Mouse (Mus musculus): ENCODE measurements around the gene Ptprt. TPM values are rescaled to one million over a fixed set of nuclear protein-coding genes. Genes with fewer than 3 reads are reported as not detected.

Gene Ptprt
- polyA plus RNA-seq, 1 experiment from 2014 or later = 14.0 TPM

- Histone ChIP-seq H3K9ac (replicated peaks) (no peak overlapping the region), H3K4me3 (replicated peaks) (no peak overlapping the region), H3K4me1 (peaks cover 11% of the 10 kb centered on the region; the same call in 1 of the 2 replicates), H3K36me3 (no peaks in the 10 kb centered on the region), H3K4me2 (no peak overlapping the region), H3K9me3 (replicated peaks) (no peaks in the 10 kb centered on the region), H3K27me3 (replicated peaks) (no peaks in the 10 kb centered on the region), H3K27ac (replicated peaks) (no peak overlapping the region)
- 76% methylated on average over 8 of the region's 8 CpGs for WGBS
- no peak for ATAC-seq (ENCODE audit: low FRiP score)
These were observed 251.7 kb downstream of the Ptprt start for GRCm38 (mm10) chr2:162409245-162409644.

- no peaks in the 10 kb centered on the region for H3K9me3 ChIP-seq (replicated peaks)
- no peak overlapping the region for H3K27ac ChIP-seq (replicated peaks)
- H3K4me3 ChIP-seq (replicated peaks) = no peak overlapping the region
- no peak overlapping the region for H3K4me2 ChIP-seq
- no peak overlapping the region for H3K9ac ChIP-seq (replicated peaks)
- no peaks in the 10 kb centered on the region for H3K27me3 ChIP-seq (replicated peaks)
- ATAC-seq (ENCODE audit: low FRiP score) = no peak
- no peaks in the 10 kb centered on the region for H3K36me3 ChIP-seq
- peaks cover 2% of the 10 kb centered on the region; the same call in 1 of the 2 replicates for H3K4me1 ChIP-seq
- 46% methylated on average over 6 of the region's 6 CpGs for WGBS
These were observed 259.4 kb downstream of the Ptprt start for GRCm38 (mm10) chr2:162401316-162402100.

GRCm38 (mm10) chr2:162394601-162395000 is 266.3 kb downstream of the Ptprt start:
- no peak overlapping the region for H3K4me3 ChIP-seq (replicated peaks)
- 85% methylated on average over 6 of the region's 6 CpGs for WGBS

GRCm38 (mm10) chr2:162391834-162392233 is 269.1 kb downstream of the Ptprt start:
- 30% methylated on average over 4 of the region's 4 CpGs for WGBS
- Histone ChIP-seq H3K27ac (replicated peaks) (peak overlapping the region; percentile 18; the same call in 1 of the 2 replicates), H3K36me3 (no peaks in the 10 kb centered on the region), H3K4me1 (peaks cover 13% of the 10 kb centered on the region), H3K9ac (replicated peaks) (no peak overlapping the region), H3K4me3 (replicated peaks) (no peak overlapping the region), H3K9me3 (replicated peaks) (no peaks in the 10 kb centered on the region), H3K27me3 (replicated peaks) (no peaks in the 10 kb centered on the region), H3K4me2 (no peak overlapping the region)
- ATAC-seq (ENCODE audit: low FRiP score) = peak; percentile 59

More at GRCm38 (mm10) chr2:162394601-162395000, 266.3 kb downstream of the Ptprt start:
- Histone ChIP-seq H3K27me3 (replicated peaks) (no peaks in the 10 kb centered on the region), H3K9me3 (replicated peaks) (no peaks in the 10 kb centered on the region), H3K4me2 (no peak overlapping the region), H3K27ac (replicated peaks) (no peak overlapping the region), H3K9ac (replicated peaks) (no peak overlapping the region), H3K4me1 (peaks cover 13% of the 10 kb centered on the region), H3K36me3 (no peaks in the 10 kb centered on the region)
- ATAC-seq (ENCODE audit: low FRiP score) = no peak

DNA sequence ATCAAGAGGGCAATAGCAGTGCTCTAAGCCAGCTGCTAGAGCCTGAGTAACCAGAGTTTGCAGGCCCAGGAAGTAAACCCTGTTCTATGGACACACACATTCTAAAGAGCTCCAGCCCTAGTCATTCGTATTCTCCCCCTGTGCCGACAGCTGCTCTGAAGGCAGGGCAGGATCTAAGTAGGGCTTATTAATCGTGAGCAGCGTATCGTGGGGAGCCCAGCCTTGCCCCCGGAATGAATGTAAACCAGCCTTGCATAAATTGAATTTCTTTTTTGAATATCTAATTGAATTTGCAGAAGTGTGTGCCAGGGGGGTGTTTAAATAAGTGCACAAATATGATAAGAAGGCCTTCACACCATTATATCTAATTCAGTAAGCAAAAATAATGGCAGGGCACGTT is 283.6 kb downstream of the Ptprt start:
- Histone ChIP-seq H3K4me2 (no peak overlapping the region), H3K4me1 (no peaks in the 10 kb centered on the region), H3K27me3 (replicated peaks) (no peaks in the 10 kb centered on the region), H3K27ac (replicated peaks) (no peak overlapping the region), H3K4me3 (replicated peaks) (no peak overlapping the region), H3K36me3 (no peaks in the 10 kb centered on the region), H3K9ac (replicated peaks) (no peak overlapping the region), H3K9me3 (replicated peaks) (no peaks in the 10 kb centered on the region)
- ATAC-seq (ENCODE audit: low FRiP score) = no peak
- 35% methylated on average over 7 of the region's 7 CpGs for WGBS

DNA sequence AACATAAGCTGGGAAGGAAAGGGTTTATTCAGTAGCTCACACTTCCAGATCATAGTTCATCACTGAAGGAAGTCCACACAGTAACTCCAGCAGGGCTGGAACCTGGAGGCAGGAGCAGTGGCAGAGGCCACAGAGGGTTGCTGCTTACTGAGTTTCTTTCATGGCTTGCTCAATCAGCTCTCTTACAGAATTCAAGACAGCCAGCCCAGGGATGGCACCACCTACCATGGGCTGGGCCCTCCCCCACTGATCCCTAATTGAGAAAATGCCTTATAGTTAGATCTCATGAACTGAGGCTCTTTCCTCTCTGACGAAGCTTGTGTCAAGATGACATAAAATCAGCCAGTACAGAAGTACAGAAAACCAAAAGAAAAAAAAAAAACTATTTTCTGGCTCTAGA is 311.9 kb downstream of the Ptprt start:
- Histone ChIP-seq H3K27me3 (replicated peaks) (no peaks in the 10 kb centered on the region), H3K4me3 (replicated peaks) (no peak overlapping the region), H3K27ac (replicated peaks) (peak overlapping the region; percentile 33; the same call in 1 of the 2 replicates), H3K4me2 (no peak overlapping the region), H3K36me3 (no peaks in the 10 kb centered on the region), H3K9me3 (replicated peaks) (no peaks in the 10 kb centered on the region), H3K4me1 (no peaks in the 10 kb centered on the region; the same call in 1 of the 2 replicates), H3K9ac (replicated peaks) (no peak overlapping the region)
- 47% methylated on average over 1 of the region's 1 CpGs for WGBS
- ATAC-seq (ENCODE audit: low FRiP score) = no peak

DNA sequence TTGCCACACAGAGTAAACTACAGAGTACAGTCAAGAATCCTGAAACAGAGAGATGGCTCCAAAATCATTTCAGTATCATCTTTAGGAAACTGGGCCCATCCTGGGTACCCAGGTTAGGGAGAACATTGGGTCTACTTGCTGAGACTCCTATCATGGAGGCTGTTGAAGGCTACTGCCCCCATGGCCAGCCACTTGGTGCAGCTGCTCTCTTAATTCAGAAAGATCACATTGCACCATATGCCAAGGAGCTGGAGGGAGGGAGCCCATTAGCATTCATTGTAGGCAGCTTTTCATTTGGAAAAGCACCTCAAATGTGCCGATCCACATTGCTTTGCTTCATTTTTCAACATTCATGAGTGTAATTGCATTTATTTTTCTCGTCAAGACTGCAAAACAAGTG is 319.1 kb downstream of the Ptprt start:
- Histone ChIP-seq H3K27me3 (replicated peaks) (no peaks in the 10 kb centered on the region), H3K4me2 (no peak overlapping the region), H3K4me3 (replicated peaks) (no peak overlapping the region), H3K9ac (replicated peaks) (no peak overlapping the region), H3K27ac (replicated peaks) (no peak overlapping the region), H3K9me3 (replicated peaks) (no peaks in the 10 kb centered on the region), H3K4me1 (no peaks in the 10 kb centered on the region), H3K36me3 (no peaks in the 10 kb centered on the region)
- no peak for ATAC-seq (ENCODE audit: low FRiP score)
- 69% methylated on average over 2 of the region's 2 CpGs for WGBS

- no peaks in the 10 kb centered on the region for H3K36me3 ChIP-seq
- no peak overlapping the region for H3K27ac ChIP-seq (replicated peaks)
- H3K27me3 ChIP-seq (replicated peaks) = no peaks in the 10 kb centered on the region
- no peak for ATAC-seq (ENCODE audit: low FRiP score)
- H3K4me3 ChIP-seq (replicated peaks) = no peak overlapping the region
- 85% methylated on average over 1 of the region's 1 CpGs for WGBS
- H3K4me1 ChIP-seq = no peaks in the 10 kb centered on the region
- no peak overlapping the region for H3K4me2 ChIP-seq
- no peak overlapping the region for H3K9ac ChIP-seq (replicated peaks)
- H3K9me3 ChIP-seq (replicated peaks) = no peaks in the 10 kb centered on the region
These were observed 320.7 kb downstream of the Ptprt start for GRCm38 (mm10) chr2:162340231-162340630.

DNA sequence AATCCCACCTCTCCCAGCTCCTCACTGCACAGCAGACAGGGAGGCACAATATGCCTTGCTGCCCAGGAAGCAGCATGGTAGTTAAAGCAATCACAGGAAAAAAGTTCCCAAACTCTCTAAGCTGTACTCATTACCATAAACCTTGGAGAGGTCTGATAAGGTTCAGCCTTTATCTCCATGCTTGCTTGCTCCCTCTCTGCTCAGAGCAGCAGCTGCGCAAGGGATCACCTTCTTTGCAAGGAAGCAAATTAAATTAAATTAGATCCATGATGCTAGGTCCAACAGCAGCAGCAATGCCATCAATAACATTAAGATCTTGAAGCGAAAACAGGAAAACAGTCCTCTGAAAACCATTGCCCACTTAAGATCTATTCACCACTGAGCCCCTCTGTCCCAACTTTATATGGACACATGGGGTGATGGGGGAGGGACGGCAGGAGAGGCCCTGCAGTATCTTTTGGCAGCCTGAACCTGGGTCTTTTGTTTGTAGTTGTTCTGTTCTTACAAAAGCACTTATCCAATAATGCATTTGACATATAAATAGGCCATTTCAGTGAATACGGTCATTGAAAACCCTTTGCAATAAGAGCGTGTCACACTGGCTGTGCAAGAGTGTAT is 328.8 kb downstream of the Ptprt start:
- no peaks in the 10 kb centered on the region for H3K9me3 ChIP-seq (replicated peaks)
- ATAC-seq (ENCODE audit: low FRiP score) = no peak
- no peaks in the 10 kb centered on the region for H3K27me3 ChIP-seq (replicated peaks)
- H3K4me1 ChIP-seq = peaks cover 7% of the 10 kb centered on the region; the same call in 1 of the 2 replicates
- H3K4me2 ChIP-seq = no peak overlapping the region
- 29% methylated on average over 5 of the region's 5 CpGs for WGBS
- H3K4me3 ChIP-seq (replicated peaks) = no peak overlapping the region
- no peak overlapping the region for H3K9ac ChIP-seq (replicated peaks)
- no peaks in the 10 kb centered on the region for H3K36me3 ChIP-seq
- no peak overlapping the region for H3K27ac ChIP-seq (replicated peaks)

DNA sequence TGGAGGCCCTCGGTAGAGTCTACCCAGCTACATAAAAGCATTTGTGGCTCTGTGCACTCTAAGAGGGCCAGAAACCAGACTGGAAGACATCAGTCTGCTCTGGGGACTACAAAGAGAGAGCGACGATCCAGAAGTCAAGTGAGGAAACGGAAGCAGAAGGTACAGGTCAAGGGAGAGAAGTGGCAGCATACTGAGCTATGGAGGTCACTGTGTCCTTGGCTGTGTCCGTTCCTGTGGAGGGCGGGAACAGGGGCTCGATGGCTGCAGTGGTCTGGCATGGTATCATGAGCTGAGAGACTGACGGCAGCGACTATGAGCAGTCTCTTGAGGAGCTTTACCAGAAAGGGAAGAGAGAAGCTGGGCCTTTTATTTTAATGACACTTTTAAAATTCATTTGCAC is 331.5 kb downstream of the Ptprt start:
- H3K4me3 ChIP-seq (replicated peaks) = no peak overlapping the region
- H3K27ac ChIP-seq (replicated peaks) = no peak overlapping the region
- no peak for ATAC-seq (ENCODE audit: low FRiP score)
- no peaks in the 10 kb centered on the region for H3K27me3 ChIP-seq (replicated peaks)
- 92% methylated on average over 9 of the region's 9 CpGs for WGBS
- no peak overlapping the region for H3K4me2 ChIP-seq
- no peak overlapping the region for H3K9ac ChIP-seq (replicated peaks)
- H3K36me3 ChIP-seq = no peaks in the 10 kb centered on the region
- peaks cover 7% of the 10 kb centered on the region; the same call in 1 of the 2 replicates for H3K4me1 ChIP-seq
- H3K9me3 ChIP-seq (replicated peaks) = no peaks in the 10 kb centered on the region

DNA sequence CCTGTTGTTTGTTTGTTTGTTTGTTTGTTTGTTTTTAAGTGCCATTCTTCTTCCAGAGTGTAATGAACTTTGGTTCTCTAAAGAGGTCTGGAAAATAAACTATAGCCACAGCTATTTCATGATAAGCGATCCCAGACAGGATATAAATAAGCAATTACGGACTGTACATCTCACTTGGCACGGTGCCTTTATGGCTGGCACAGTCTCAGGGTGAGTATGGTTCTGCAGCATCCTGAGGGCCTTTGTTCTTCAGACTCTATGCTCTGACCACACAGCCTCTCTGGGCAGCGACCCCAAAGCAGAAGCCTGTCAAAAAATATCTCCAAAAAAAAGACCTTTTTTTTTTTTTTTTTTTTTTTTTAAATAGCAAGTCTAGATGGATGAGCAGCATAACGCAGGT is 338.5 kb downstream of the Ptprt start:
- WGBS = 52% methylated on average over 5 of the region's 5 CpGs
- no peaks in the 10 kb centered on the region for H3K36me3 ChIP-seq
- H3K4me3 ChIP-seq (replicated peaks) = no peak overlapping the region
- H3K27ac ChIP-seq (replicated peaks) = no peak overlapping the region
- H3K4me2 ChIP-seq = no peak overlapping the region
- 0 out of 2 replicates have a peak, but pooled peaks cover 5% of the 10 kb centered on the region for H3K4me1 ChIP-seq
- H3K27me3 ChIP-seq (replicated peaks) = no peaks in the 10 kb centered on the region
- no peaks in the 10 kb centered on the region for H3K9me3 ChIP-seq (replicated peaks)
- H3K9ac ChIP-seq (replicated peaks) = no peak overlapping the region
- ATAC-seq (ENCODE audit: low FRiP score) = no peak

DNA sequence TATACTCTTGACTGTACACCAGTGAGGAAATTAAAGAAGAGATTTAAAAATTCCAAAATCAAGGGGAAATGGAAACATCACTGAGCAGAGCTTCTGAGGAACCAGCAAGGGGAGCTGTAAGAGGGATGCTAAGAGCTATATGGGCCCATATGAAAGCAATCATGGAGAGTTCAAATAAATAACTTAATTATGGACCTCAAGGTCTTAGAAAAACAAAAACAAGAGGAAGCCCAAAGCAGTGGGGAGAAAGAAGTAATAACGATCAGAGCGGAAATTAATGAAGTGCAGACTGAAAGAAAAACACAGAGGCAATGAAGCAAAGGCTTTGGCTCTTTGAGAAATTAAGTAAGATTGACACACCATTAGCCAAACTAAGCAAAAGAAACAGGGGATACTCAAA is 353.0 kb downstream of the Ptprt start:
- ATAC-seq (ENCODE audit: low FRiP score) = no peak
- H3K36me3 ChIP-seq = no peaks in the 10 kb centered on the region

More for the DNA sequence above, 353.0 kb downstream of the Ptprt start:
- Histone ChIP-seq H3K4me2 (no peak overlapping the region), H3K4me3 (replicated peaks) (no peak overlapping the region), H3K9me3 (replicated peaks) (no peaks in the 10 kb centered on the region), H3K4me1 (no peaks in the 10 kb centered on the region), H3K27ac (replicated peaks) (no peak overlapping the region), H3K9ac (replicated peaks) (no peak overlapping the region), H3K27me3 (replicated peaks) (no peaks in the 10 kb centered on the region)
- 71% methylated on average over 2 of the region's 2 CpGs for WGBS
